Mouse (Mus musculus): ENCODE measurements around the gene Rere.

Rere gene

DNA sequence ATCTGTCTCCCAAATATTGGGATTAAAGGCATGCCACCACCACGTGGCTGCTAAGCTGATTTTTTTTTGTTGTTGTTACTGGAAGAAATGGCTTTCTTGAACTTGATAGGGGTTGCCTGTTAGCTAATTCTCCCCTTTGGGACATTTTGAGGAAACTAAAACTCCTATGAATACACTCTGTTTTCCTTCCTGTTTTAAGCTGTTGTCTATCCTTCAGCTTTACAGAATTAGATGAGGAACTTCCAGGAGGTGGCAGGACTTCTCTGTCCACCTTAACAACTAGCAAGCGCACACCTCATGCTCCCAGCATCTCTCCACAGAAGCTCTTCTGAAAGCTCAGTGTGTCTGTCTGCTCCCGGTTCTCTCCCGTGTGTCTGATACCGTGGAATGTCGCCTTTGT is 157.2 kb downstream of the Rere start:
- DNase-seq = no peak

DNA sequence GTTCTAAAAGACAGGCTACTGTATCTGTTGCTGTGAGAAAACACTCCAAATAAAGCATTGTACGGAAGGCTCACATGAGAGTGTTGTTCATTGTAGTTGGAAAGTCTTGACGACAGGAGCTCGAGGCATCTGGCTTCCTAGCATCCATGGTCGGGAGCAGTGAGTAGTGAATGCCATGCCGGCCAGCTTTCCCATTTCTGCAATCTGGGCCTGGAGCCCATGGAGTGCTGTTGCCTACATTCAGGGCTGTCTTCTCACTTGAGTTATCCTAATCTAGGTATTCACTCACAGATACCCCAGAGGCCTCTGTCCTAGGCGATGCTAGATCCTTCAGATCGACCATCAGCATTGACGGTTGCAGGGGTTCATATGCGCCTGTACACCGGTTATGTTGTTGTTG is 160.5 kb downstream of the Rere start:
- no peak for DNase-seq

DNA sequence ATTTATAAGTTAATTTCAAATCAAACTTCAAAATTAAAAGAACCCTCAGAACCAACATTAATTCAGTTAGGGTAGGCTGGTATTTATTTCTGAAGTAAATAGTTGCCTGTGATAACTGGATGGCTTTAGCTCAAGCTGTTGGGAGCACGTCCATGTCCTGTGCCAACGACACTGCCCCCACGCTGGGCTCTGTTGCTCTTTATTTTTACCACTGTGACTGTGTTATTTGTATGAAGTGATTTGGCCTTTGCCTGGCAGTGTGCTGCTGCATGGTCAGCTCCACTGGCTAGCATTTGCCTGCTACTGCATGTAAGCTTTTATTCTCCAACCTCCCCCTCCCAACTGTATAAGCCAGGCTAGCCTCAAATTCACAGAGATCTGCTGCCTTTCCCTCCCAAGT is 162.6 kb downstream of the Rere start:
- DNase-seq = no peak

DNA sequence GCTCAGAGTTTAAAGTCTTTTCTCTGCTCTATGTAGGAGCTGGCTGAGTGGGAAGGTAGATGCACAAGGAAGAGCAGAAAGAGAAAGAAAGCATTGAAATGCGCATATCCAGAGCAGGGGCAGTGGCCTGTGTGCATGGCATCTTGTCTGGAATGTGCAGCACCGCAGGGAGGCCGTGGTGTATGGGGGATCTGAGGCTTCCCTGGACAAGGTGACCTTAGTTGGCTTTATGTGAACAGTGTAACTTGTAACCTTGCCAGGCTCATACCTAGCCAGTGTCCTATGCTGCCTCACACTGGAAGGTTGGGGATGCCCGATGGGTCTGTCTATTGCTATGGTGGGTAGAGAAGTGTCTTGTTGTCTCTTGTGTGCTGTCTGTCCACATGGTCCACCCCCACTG is 165.2 kb downstream of the Rere start:
- DNase-seq = no peak

DNA sequence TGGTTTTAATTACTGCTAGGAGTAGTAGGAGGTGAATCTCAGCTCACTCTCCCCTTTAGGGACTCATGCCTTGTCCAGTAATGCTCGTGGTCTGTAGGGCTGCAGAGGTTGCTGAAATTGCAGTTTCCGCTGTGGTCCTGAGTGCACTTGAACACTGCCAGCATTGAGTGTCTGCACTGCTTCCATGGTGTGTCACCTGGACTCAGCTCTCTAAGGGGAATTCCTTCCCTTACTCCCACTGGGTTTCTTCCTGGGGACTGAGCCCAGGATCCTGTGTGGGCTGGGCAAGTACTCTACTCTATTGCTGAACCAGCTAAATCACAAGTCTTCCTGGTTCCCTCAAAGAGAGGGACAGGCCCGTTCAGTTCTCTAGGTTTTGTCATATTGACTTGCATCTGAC is 166.1 kb downstream of the Rere start:
- no peak for DNase-seq

DNA sequence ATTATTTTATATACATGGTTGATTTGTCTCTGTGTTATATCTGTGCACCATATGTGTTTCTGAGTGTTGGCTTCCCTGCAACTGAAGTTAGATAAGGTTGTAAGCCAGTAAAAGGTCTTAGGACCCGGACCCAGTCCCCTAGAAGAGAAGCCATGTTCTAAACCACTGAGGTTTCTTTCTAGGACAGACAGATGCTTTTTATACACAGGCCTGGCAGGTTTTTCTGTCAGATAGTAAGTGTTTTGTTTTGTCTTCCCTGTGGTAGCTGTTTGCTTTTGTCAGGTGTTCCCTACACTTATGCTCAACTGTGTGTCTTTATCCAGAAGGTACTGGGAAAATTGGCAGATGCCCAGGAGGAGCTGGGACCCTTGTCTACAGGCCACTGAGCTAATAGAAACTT is 167.0 kb downstream of the Rere start:
- no peak for DNase-seq

DNA sequence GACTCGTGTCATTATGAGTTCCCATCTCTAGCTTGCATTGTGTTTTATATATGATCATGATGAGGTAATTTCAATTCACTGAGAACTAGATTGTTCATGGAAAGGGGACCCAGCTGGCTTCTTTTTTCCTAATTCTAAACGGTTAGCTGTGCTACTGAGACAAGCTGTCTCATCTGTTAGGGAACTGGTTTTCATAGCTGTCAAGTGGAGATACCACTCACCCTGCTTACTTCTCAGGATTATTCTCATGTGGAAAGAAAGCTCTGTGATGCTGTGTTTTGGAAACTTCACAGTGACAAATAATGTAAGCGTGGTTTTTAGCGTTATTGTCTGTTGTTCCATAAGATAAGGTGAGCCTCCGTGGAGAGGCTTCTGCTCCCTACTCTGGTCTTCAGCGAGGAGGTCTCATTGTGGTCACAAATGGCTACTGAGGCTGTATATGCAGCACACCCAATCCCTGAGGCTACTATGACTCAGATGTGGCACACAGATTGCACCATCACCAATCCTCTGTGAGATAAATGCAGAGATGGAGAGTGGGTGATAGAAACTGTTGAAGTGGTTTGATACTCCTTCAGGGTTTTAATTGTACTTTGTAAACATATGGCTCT is 168.7 kb downstream of the Rere start:
- no peak for DNase-seq

DNA sequence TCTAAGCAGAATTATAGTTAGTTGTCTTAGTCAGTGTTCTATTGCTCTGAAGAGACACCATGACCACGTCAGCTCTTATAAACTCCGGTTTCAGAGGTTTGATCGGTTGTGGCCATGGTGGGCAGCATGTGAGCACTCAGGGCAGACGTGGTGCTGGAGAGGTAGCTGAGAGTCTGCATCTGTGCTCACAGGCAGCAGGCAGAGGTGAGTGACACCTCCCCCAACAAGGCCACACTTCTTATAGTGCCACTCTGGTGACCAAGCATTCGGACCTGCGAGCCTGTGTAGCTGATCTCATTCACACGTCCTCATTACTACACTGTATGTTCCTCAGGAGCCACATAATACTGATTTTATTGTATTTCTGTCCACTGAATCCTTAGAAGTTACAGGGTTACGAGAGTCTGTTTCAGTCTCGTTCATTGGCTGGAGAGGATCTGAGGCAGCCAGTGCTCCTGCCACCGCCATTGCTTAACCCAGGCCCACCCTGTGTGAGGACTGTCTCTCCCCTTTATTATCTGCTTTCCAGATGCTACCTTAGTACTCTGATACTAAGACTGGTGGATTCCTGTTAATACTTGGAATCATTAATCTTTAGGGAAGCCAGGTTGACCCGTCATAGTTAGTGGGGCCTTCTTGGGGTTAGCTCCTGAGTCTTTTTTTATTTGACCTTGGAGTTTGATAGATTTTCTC is 170.9 kb downstream of the Rere start:
- DNase-seq = no peak

DNA sequence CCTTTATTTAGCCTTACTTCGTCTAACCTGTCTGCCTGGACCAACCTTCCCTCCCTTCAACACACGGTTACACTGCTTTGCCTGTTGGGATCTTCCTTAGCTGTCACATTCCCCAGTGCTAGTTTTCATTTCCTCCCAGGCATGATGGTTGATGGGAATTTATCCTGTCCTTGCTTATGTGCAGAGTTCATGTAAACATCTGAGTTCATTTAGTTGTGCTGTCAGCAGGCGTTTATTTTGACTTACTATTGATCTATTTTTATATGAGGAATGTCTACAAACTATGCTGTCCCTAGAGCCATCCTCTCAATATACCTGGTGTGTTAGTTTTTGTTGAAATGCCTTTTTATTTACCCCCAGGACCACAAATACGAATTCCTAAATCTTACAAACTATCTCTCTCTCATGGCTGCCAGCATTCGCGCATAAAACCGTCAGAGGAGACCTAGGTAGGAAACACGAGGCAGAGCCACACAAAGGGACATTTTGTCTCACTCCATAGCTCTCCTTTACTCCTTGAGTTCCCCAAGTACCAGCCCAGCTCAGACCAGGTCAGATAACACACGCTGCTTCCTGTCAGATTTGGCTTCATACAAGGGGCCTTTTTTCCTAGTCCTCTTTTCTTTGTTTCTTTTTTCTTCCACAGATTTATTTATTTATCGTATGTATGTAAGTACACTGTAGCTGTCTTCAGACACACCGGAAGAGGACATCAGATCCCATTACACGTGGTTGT is 173.3 kb downstream of the Rere start:
- DNase-seq = no peak

DNA sequence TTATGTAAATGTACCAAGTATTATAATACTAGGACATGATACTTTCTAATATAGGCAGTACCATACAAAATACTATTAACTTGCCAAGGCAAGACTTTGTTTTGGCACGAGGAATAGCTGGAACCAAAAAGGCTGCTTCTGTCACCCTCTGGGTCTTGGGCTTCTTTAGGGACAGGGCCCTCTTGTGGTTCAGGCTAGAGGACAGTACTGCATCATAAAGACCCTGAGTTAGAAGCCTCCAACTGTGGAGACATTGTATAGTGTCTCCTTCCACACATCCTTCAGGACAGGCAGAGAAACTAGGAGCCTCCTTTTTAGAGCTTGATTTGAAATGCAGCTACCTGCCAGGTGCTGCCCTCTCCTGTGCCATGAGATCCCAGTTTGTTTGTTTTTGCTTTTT is 174.3 kb downstream of the Rere start:
- DNase-seq = no peak

DNA sequence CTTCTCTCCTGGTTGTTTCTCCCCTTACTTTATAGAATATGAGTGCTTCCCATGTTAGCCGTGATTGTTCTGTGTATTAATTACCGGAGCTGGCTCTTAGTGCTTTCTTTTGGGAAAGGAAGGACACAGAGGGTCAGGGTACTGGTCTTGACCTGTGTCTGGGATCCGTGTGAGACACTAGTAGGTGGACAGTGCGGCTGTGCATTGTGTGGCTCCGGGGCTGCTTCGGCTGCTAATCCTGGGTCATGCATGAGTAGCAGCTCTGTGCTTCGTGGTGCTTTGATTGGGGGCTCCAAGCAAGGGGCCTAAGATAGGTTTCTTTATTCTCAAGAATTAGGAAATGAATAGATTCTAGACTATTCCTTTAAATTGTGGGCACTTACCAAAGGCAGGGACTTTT is 175.0 kb downstream of the Rere start:
- DNase-seq = no peak

DNA sequence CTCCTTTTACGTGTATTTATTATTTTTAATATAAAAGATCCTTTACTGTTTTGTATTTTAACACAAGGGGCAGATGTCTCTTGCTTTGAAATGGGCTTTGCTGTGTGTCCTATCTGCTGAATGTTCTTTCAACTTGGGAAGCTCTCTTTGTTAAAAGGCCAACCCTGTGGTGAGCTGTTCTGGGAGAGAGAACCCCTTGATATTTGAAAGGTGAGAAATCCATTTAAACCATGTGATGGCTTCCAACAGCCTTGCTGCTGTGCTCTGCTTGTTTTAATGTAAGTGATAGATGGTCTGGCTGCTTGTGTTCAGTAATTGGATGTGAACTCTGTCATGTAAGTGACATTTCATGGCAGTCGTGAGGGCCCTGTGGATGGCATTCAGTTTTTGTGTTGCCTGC is 175.4 kb downstream of the Rere start:
- no peak for DNase-seq

DNA sequence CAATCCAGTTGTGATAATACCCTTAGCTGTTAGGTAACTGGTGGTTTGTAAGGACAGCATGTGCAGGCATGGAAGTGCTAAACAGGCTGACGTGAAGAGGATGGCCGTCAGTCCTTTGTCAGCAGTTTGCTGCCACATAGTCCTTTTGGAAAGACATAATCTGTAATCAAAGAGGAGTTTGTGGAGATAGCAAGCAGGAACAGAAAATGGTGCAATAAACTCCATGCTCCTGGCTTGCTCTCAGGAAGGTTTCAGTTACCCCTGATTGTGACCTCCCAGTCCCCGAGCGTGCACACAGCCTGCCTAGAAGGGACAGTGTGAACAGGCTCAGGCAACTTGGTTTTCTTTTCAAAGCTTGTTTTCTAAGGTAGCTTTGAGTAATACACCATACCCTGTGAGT is 175.9 kb downstream of the Rere start:
- DNase-seq = no peak

DNA sequence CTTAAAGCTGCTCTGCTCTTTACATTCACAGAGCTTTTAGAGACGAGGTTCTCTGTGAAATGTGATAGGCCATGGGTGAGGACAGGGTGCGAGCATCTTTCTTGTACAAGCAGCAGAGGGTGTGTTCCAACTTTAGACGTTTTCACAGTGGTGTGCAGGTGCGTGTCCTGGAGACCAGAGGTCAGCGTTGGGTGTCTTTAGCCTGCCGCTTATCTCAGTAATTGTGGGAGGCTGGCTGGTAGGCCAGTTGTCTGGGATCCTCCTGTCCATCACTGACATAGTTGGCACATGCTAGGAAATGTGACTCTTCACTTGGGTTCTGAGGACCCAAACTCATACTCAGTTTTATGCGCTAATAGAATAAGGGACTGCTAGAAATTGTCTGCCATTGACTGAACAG is 176.3 kb downstream of the Rere start:
- DNase-seq = no peak

DNA sequence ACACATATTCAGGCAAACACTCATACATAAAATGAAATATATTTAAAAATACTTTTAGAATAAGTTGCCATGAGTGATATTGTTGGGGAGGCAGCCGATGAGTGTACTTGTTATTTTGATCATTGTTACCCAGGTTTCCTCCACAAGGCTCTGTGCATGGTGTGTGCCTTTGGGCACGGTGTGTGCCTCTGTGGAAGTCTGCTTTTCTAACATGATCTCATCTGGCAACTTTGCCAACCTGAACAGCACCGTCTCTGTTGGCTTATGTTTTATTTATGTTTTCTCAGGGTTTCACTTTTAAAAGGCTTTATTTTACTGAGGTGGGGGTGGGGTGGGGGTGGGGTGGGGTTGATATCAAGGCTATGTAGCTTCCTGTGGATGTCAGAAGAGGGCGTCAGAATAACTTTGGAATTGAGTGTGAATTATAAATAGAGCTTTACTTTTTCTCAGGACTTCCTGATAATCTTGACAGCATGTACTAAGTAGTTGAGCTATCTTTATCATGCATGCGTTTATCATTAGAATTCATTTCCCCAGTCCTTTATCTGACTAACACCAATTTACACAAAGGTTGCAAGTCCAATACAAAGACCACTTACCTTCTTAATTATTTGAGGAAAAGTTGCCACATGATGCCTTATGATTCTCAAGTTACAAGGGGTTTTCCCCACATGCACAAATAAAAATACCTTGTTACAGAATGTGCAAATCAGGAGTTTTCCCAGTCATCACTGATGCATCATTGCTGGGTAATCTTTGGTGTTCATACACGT is 177.8 kb downstream of the Rere start:
- no peak for DNase-seq

DNA sequence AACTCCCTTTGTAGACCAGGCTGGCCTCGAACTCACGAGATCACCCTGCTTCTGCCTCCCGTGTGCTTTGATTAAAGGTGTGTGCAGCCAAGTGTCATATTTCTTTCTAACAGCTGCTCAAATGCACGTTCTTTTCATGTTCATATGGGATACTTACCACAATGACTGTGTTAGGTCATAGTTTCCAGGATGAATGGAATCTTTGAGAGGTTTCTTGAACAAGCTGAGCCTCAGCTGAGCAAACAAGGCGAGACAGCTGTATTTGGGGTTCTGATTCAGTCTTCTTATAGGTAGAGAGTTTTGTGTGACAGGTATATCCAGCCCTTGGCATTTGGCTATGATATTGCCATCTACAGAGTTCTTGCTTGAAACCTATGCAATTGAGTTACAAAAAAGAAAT is 179.0 kb downstream of the Rere start:
- no peak for DNase-seq

DNA sequence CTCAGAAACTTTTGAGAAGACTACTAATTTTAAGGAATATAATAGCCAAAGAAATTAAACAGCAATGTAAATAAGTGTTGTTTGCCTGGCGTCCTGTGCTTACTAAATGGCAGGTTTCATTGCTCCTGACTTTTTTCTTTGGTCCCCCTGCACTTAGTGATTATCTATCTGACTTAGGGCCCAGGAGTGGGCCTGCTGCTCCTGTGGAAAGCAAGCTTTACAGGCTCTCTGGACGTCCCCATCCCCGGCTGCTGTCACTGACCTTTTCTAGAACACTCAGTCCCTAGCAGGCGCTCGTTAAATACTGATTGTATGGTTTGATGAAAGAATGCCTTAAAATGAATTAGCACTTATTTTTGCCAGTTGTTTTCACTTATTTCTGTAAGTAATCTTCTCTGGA is 179.6 kb downstream of the Rere start:
- no peak for DNase-seq

DNA sequence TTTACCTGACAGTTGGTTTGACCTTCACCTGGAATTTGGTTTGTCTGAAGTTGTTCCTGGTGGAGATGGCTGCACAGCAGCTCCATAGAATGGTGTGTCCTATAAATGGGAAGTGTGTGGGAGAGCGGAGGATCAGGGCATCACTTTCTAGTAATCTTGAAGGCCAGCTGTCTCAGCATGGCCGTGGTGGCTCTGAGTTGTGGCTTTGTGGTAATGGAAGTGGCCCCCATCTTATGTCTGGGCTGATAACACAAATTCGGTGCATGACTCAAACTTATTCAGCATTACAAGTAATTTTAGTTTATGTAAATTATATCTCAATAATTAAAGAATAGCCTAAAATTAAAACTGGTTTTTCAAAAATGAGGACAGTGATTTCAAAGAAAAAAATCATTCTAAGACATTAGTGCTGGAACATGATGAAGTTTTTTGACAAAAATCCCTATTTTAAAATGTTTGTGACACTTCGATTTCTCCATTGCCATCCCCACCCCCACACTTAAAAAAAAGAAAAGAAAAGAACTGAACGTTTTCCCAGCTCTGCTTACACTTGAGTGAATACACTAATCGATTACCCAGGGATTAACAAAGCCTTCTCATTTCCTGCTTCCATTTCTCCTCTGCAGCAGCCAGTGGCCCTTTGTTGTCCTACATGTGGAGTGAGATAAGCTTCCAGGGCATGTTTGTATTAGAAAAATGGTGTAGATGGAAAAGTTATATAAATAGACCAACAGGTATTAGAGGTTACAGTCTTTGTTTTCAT is 180.2 kb downstream of the Rere start:
- no peak for DNase-seq

DNA sequence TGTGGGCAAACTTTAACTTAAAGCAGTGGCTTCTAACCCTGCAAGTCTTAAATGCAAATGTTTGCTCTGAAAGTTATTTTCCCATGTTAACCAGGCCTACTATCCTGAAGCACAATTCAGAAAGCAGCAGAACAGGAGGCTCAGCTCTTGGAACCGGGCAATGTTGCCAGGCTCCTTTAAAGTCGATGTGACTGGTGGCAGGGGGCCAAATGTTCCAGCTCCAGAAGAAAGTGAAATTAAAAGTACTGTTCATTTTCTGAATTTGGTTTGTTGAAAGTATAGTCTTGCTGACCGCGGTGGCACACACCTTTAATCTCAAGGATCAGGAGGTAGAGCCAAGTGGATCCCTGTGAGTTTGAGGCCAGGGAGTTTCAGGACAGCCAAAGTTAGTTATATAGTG is 180.9 kb downstream of the Rere start:
- DNase-seq = no peak

DNA sequence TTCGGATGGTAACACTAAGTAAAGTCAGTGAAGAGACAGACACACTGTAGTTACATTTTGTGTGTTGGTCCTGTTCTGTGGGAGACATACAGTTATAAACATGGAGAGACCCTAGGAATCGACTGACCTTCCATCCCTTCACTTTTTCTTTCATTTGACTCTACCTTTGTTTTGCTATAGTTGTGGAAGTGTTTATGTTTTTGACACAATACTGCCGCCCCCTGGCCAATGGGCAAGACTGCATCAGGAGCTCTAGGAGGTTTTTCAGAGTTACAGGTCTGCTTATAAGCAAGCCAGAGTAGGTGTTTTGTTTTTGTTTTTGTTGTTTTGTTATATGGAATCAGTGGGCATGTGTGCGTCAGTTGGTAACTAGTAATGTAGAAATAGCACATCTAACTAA is 184.3 kb downstream of the Rere start:
- peak; percentile 18 to 47 for DNase-seq

DNA sequence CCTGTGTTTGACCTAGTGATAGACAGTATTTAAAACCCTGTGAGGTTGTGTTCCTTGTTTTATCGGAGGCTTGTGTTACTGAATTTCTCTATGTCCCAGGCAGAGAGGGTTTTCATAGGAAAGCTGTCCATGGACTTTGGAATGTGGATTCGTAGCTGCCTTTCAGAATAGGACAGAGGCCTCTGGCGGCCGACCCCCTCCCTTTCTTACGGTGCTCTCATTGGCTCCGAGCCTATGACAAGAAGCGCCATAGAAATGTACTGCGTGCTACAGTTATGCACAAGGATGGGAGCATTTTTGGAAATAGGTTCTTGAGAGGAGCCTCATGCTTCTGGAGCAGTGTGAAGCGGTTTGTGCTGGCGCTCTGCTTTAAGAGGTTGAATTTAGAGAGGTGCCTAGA is 187.8 kb downstream of the Rere start:
- DNase-seq = no peak

DNA sequence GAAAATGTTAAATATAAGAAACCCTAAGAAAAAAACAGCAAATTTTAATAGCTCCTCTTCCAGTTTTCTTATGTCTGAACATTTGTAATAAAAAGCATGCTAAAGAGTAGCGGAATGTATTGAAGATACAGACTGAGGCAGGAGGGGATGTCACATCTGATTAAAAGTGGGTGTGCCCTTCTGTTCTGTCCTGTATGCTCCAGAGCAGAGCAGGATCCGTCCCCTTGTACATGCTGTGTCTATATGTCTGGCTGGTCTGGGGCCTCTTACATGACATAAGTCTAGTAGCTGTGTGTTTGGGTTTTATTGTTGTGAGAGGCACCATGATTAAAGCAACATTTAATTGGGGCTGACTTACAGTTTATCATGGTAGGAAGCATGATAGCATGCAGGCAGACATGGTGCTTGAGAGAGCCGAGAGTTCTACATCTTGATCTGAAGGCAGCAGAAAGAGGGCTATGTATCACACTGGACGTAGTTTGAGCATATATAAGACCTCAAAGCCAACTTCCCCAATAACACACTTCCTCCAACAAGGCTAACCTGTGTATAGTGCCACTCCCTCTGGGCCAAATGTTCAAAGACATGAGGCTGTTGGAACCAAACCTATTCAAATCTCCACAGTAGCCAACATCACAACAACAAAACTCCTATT is 189.4 kb downstream of the Rere start:
- DNase-seq = no peak
